Mouse (Mus musculus) CH12.LX (cell line): ENCODE measurements around the gene Rbbp5. TPM values are rescaled to one million over a fixed set of nuclear protein-coding genes. Genes with fewer than 3 reads are reported as not detected.

Source experiments
- DNase-seq: peaks from one replicate; pipeline ENCODE4 v3.0.0-alpha.2; 2013; ENCODE audit errors: extremely low read depth
- H3K27ac ChIP-seq: 2 replicates; pipeline ENCODE4 v1.5.1; 2012; ENCODE audit warnings: low read depth, mild to moderate bottlenecking, control low read depth, moderate library complexity; ENCODE audit not compliant: insufficient read depth
- H3K27me3 ChIP-seq: replicated peaks from 2 replicates; pipeline ENCODE3; 2012; ENCODE audit warnings: inconsistent platforms
- H3K36me3 ChIP-seq, 2 experiments: replicated peaks in 1 of 2; 2 replicates each; pipeline versions ENCODE3 to v1.6.1; 2012; ENCODE audit warnings: inconsistent platforms in 1 of 2, low read length in 1 of 2, mild to moderate bottlenecking in 1 of 2, mixed read lengths in 1 of 2, moderate library complexity in 1 of 2; ENCODE audit not compliant: control insufficient read depth in 1 of 2, insufficient read depth in 1 of 2
- H3K4me1 ChIP-seq, 2 experiments: 2 replicates each; pipeline ENCODE4 v1.6.1; 2012; ENCODE audit warnings: inconsistent platforms in 1 of 2, moderate library complexity in 1 of 2; ENCODE audit not compliant: insufficient read depth in 2 of 2, control insufficient read depth in 1 of 2
- H3K4me2 ChIP-seq: 2 replicates; pipeline ENCODE4 v1.6.1; 2012; ENCODE audit warnings: low read depth, mild to moderate bottlenecking, control low read depth; ENCODE audit not compliant: poor library complexity, insufficient read depth, severe bottlenecking
- H3K4me3 ChIP-seq, 3 experiments: fragments of 150-350 bp in 1 of 3; sonication (generic) in 1 of 3; replicated peaks in 1 of 3; 2 replicates each; pipeline versions ENCODE3 to v1.5.1; 2011 to 2012; ENCODE audit warnings: low read depth in 2 of 3, low read length in 2 of 3, mild to moderate bottlenecking in 2 of 3, moderate library complexity in 2 of 3, control low read depth in 1 of 3, improper control_type of control experiment in 1 of 3, inconsistent platforms in 1 of 3, mixed read lengths in 1 of 3; ENCODE audit not compliant: poor library complexity in 1 of 3
- H3K79me2 ChIP-seq: replicated peaks from 2 replicates; pipeline ENCODE4 v1.6.1; 2012; ENCODE audit warnings: mild to moderate bottlenecking, moderate library complexity; ENCODE audit not compliant: control insufficient read depth, poor library complexity, insufficient read depth, severe bottlenecking; ENCODE audit errors: extremely low read depth
- H3K9ac ChIP-seq: 2 replicates; pipeline ENCODE4 v1.6.1; 2012; ENCODE audit warnings: low read depth, mild to moderate bottlenecking, control low read depth, moderate library complexity; ENCODE audit not compliant: insufficient read depth
- H3K9me3 ChIP-seq: replicated peaks from 2 replicates; pipeline ENCODE3; 2012; ENCODE audit warnings: low read length, inconsistent platforms, mixed read lengths
- BHLHE40 ChIP-seq: IDR thresholded peaks from 2 replicates; pipeline ENCODE4 v1.6.1; 2011; ENCODE audit warnings: mild to moderate bottlenecking, low read depth, low read length, improper control_type of control experiment
- CHD1 ChIP-seq: IDR thresholded peaks from 2 replicates; pipeline ENCODE4 v1.6.1; 2012; ENCODE audit warnings: low read depth, low read length, improper control_type of control experiment, inconsistent platforms
- CHD2 ChIP-seq: IDR thresholded peaks from 2 replicates; pipeline ENCODE4 v1.6.1; 2011; ENCODE audit warnings: low read length, improper control_type of control experiment
- E2F4 ChIP-seq: IDR thresholded peaks from 2 replicates; pipeline ENCODE4 v1.6.1; 2011; ENCODE audit warnings: low read depth, low read length, improper control_type of control experiment; ENCODE audit not compliant: insufficient replicate concordance
- ELF1 ChIP-seq: IDR thresholded peaks from 2 replicates; pipeline ENCODE4 v1.6.1; 2014; ENCODE audit warnings: low read depth, mild to moderate bottlenecking, inconsistent platforms, low read length, improper control_type of control experiment
- EP300 ChIP-seq: IDR thresholded peaks from 2 replicates; pipeline ENCODE4 v1.6.1; 2011; ENCODE audit warnings: low read length, improper control_type of control experiment
- ETS1 ChIP-seq: conservative IDR thresholded peaks from 2 replicates; pipeline ENCODE4 v1.6.1; 2012; ENCODE audit warnings: low read depth, mild to moderate bottlenecking, inconsistent platforms, low read length, improper control_type of control experiment, moderate library complexity
- HCFC1 ChIP-seq: IDR thresholded peaks from 2 replicates; pipeline ENCODE4 v1.6.1; 2012; ENCODE audit warnings: low read depth, mild to moderate bottlenecking, inconsistent platforms, low read length, improper control_type of control experiment
- IRF4 ChIP-seq: IDR thresholded peaks from 2 replicates; pipeline ENCODE4 v1.6.1; 2014; ENCODE audit warnings: low read depth, mild to moderate bottlenecking, inconsistent platforms, low read length, improper control_type of control experiment
- JUND ChIP-seq: conservative IDR thresholded peaks from 2 replicates; pipeline ENCODE4 v1.6.1; 2011; ENCODE audit warnings: low read depth, low read length, improper control_type of control experiment
- MAZ ChIP-seq: IDR thresholded peaks from 2 replicates; pipeline ENCODE4 v1.6.1; 2012; ENCODE audit warnings: low read depth, mild to moderate bottlenecking, inconsistent platforms, low read length, improper control_type of control experiment, moderate library complexity
- MEF2A ChIP-seq: IDR thresholded peaks from 2 replicates; pipeline ENCODE4 v1.6.1; 2014; ENCODE audit warnings: low read depth, mild to moderate bottlenecking, inconsistent platforms, low read length, improper control_type of control experiment, borderline replicate concordance
- NELFE ChIP-seq: IDR thresholded peaks from 2 replicates; pipeline ENCODE4 v1.6.1; 2011; ENCODE audit warnings: low read depth, low read length, improper control_type of control experiment
- NRF1 ChIP-seq: IDR thresholded peaks from 2 replicates; pipeline ENCODE4 v1.6.1; 2014; ENCODE audit warnings: low read depth, mild to moderate bottlenecking, inconsistent platforms, low read length, improper control_type of control experiment, moderate library complexity
- PAX5 ChIP-seq: IDR thresholded peaks from 2 replicates; pipeline ENCODE4 v1.6.1; 2012; ENCODE audit warnings: low read length, inconsistent platforms, mixed read lengths
- POLR2A ChIP-seq: IDR thresholded peaks from 2 replicates; pipeline ENCODE4 v1.6.1; 2011; ENCODE audit warnings: low read depth, mild to moderate bottlenecking, improper control_type of control experiment, low read length
- POLR2AphosphoS2 ChIP-seq: IDR thresholded peaks from 2 replicates; pipeline ENCODE4 v1.6.1; 2011; ENCODE audit warnings: low read depth, low read length, improper control_type of control experiment
- RAD21 ChIP-seq: IDR thresholded peaks from 2 replicates; pipeline ENCODE4 v1.6.1; 2011; ENCODE audit warnings: low read depth, mild to moderate bottlenecking, low read length, improper control_type of control experiment, moderate library complexity
- SIN3A ChIP-seq: IDR thresholded peaks from 2 replicates; pipeline ENCODE4 v1.6.1; 2012; ENCODE audit warnings: low read length, improper control_type of control experiment, inconsistent platforms
- SMC3 ChIP-seq: IDR thresholded peaks from 2 replicates; pipeline ENCODE4 v1.6.1; 2011; ENCODE audit warnings: low read depth, low read length, improper control_type of control experiment
- TBP ChIP-seq: conservative IDR thresholded peaks from 2 replicates; pipeline ENCODE4 v1.6.1; 2011; ENCODE audit warnings: low read depth, low read length, improper control_type of control experiment
- UBTF ChIP-seq: IDR thresholded peaks from 2 replicates; pipeline ENCODE4 v1.6.1; 2012; ENCODE audit warnings: low read depth, mild to moderate bottlenecking, inconsistent platforms, low read length, improper control_type of control experiment, moderate library complexity
- ZKSCAN1 ChIP-seq: IDR thresholded peaks from 2 replicates; pipeline ENCODE4 v1.6.1; 2012; ENCODE audit warnings: low read depth, inconsistent platforms, low read length, improper control_type of control experiment, borderline replicate concordance
- ZNF384 ChIP-seq: IDR thresholded peaks from 2 replicates; pipeline ENCODE4 v1.6.1; 2012; ENCODE audit warnings: low read depth, low read length, improper control_type of control experiment, inconsistent platforms
- dilution Hi-C: fragments of 300-500 bp; cut with MboI; formaldehyde crosslinking; loops from 2 replicates; pipeline ENCODE4 v1.14.3; 2020; ENCODE audit warnings: low sequenced_read_pairs; ENCODE audit not compliant: extremely low pct_unique_long_range_greater_than_20kb, extremely low pct_ligation_motif_present
- in situ Hi-C: fragments of 300-500 bp; cut with MboI; formaldehyde crosslinking; loops from 3 replicates; pipeline ENCODE4 v1.14.3; 2019; ENCODE audit warnings: low sequenced_read_pairs, low pct_ligation_motif_present, low pct_unique_long_range_greater_than_20kb, mixed read lengths
- polyA plus RNA-seq: library from polyadenylated mRNA; unstranded; fragments of >175 nt; gene quantifications from 2 replicates; pipeline ENCODE4 v1.2.1, GENCODE M21; 2012; ENCODE audit warnings: low read depth; ENCODE audit not compliant: insufficient read length
- total RNA-seq, 2 experiments: library from RNA; depleted of rRNA; stranded (reverse); fragments of 300-350 nt in 1 of 2; fragments of >200 nt in 1 of 2; gene quantifications; 2 replicates each; pipeline ENCODE4 v1.2.3; 2012 to 2014

The Rbbp5 gene
- total and polyA plus RNA-seq, 3 experiments = 36.9 to 52.5 (median 50.3) TPM

- Histone ChIP-seq H3K27me3 (peaks cover 8% of the 10 kb centered on the region), H3K79me2 (no peaks in the 10 kb centered on the region), H3K36me3 (no peaks in the 10 kb centered on the region), H3K27ac (no peak overlapping the region), H3K9me3 (no peaks in the 10 kb centered on the region), H3K4me1 (peaks cover 0 to 4% of the 10 kb centered on the region in 2 experiments; a peak in 2 of 4 replicates), H3K4me3 (no peak overlapping the region), H3K4me2 (no peak overlapping the region), H3K9ac (no peak overlapping the region)
- in situ Hi-C loops = no loop called here
- TF ChIP-seq ZKSCAN1 = no peak
- no peak for TF ChIP-seq TBP
- TF ChIP-seq HCFC1 = no peak
- no peak for TF ChIP-seq NELFE
- no peak for TF ChIP-seq PAX5
- no peak for TF ChIP-seq POLR2AphosphoS2
- TF ChIP-seq IRF4 = no peak
- TF ChIP-seq POLR2A = no peak
- TF ChIP-seq E2F4 = no peak
- no peak for TF ChIP-seq MEF2A
- TF ChIP-seq CHD1 = no peak
- TF ChIP-seq ETS1 = no peak
- no peak for TF ChIP-seq SIN3A
- no peak for TF ChIP-seq CHD2
- TF ChIP-seq RAD21 = no peak
- no peak for TF ChIP-seq MAZ
- no peak for TF ChIP-seq SMC3
- no peak for TF ChIP-seq ZNF384
- TF ChIP-seq ELF1 = no peak
- DNase-seq = no peak
- dilution Hi-C loops = no loop called here
Measured at GRCm38 (mm10) chr1:132433349-132433748, 43.8 kb upstream of the Rbbp5 start.

- dilution Hi-C loops (no loop called here), in situ Hi-C loops (no loop called here)
- no peak overlapping the region for H3K4me2 ChIP-seq
- H3K79me2 ChIP-seq = no peaks in the 10 kb centered on the region
- peaks cover 0 to 4% of the 10 kb centered on the region in 2 experiments; a peak in 2 of 4 replicates for H3K4me1 ChIP-seq
- H3K9ac ChIP-seq = no peak overlapping the region
- no peak overlapping the region for H3K4me3 ChIP-seq
- no peak for DNase-seq
- H3K36me3 ChIP-seq = no peaks in the 10 kb centered on the region
- H3K27ac ChIP-seq = no peak overlapping the region
- peaks cover 6% of the 10 kb centered on the region for H3K27me3 ChIP-seq
- TF ChIP-seq UBTF (no peak), BHLHE40 (no peak), NRF1 (no peak), EP300 (no peak), JUND (no peak)
- TF ChIP-seq, all 38 proteins: peak for 0
- no peaks in the 10 kb centered on the region for H3K9me3 ChIP-seq
Measured at GRCm38 (mm10) chr1:132434032-132434431, 43.1 kb upstream of the Rbbp5 start.
